Mouse (Mus musculus): ENCODE results near the gene Gpank1.

Gpank1 gene

DNA sequence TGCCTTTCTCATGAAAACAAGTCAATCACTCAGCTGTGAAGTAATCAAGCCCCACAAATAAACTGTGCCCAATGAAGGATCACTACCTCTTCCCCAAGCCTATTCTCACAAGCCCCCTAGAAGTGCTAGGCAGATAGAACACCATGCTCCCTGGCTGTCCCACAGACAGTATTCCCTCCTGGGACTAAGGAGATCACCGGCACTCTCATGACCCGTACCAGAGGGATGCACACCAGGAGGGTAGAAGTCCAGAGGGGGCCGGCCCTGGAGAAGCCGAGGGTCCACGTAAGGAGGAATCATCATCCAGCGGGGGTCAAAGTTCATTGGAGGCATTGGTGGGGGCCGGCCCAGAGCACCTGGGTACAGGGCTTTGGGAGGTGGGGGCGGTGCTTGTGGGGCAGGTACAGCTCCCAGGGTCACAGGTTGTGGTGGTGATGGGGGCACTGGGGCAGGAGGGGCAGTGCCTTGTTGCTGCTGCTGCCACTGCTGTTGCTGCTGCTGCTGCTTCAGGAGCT is 36.5 kb downstream of the Gpank1 start:
- in situ Hi-C loops (cut with MboI; ENCODE audit: low sequenced_read_pairs) = no loop called here

DNA sequence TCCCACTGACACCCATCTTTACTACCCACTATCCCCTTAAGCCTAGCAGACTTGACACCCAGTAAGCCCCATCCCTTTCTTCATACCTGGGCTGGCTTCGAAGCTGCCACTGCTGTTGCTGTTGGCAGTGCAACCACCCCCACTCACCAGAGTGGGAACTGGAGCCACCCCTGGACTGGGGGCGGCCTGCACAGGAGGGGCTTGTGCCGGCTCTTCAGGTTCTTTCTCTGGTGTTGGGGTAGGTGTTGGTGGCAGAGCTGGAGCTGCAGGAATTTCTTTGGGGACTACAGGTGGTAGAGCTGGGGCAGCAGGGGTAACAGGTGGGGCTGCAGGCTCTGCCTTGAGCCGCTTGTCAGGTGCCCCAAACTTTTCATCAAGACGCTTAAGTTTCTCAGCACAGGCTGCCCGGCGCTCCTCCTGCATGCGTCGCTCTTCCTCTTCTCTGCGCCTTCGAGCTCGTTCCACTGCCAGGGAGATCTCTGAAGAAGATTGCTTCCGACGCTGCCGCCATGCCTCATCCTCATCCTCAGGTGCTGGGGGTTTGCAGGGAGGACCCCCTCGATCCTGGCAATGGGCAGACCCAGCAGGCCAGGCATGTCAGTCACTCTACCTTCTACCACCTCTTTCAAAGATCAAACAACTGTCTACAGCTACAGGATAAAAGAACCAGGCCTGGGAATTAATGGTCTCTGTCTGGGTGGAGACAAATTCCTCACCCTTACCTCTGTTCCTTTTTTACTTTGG is 37.8 kb downstream of the Gpank1 start:
- in situ Hi-C loops (cut with MboI; ENCODE audit: low sequenced_read_pairs) = no loop called here

DNA sequence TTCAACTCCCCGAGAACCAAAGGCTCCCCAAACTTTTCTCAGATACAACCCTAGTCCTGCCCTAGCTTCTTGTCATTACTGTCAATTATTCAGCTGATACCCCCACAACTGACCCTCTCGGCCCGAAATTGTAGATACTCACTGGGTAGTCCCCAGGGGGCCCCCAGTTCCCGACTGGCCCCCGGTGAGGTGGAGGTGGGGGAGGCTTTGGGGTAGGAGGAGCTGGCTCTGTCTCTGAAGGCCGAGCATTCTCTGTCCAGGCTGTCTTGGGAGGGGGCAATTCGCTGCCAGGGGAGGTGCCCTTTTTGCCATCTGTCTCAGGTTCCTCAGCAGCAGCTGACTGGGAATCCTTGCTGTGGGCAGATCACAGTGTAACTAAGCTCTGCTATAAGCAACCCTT is 38.4 kb downstream of the Gpank1 start:
- in situ Hi-C loops (cut with MboI; ENCODE audit: low sequenced_read_pairs) = no loop called here

DNA sequence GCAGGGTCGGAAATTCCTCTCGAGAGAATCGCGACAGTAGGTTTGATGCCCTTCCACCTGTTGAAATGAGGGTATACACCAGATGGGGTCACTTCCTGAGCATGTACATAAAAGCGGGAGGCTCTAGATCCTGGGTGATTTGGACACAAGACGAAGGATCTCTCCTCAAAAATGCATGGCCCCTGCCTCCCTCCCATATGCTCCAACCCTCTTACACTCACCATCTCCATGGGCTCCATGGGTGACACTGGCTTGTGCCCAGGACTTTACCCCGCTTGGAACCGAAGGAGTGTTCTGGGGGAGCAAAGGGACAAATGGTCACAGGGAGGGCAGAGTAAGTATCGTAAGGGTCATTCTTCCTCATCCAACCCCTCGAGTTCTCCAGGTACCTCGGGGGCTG is 40.2 kb downstream of the Gpank1 start:
- in situ Hi-C loops (cut with MboI; ENCODE audit: low sequenced_read_pairs) = no loop called here

DNA sequence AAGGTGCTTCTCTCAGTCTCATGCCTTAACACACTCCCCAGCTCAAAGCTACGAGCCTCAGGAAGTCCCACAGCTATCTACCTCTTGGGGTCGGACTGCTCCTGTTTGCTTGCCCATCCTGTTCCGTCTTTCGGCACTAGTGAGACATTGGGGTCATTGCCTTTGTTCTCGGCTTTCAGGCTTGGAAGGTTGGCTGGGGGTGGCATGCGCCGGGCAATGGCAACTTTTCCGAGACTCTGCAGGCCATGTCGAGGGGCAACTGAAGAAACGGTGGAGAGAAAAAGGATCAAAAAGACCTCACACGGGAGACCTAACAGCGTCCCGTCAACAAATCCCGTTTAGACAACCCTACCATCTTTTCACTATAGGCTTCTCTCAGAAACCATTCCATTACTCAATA is 40.9 kb downstream of the Gpank1 start:
- in situ Hi-C loops (cut with MboI; ENCODE audit: low sequenced_read_pairs) = no loop called here

DNA sequence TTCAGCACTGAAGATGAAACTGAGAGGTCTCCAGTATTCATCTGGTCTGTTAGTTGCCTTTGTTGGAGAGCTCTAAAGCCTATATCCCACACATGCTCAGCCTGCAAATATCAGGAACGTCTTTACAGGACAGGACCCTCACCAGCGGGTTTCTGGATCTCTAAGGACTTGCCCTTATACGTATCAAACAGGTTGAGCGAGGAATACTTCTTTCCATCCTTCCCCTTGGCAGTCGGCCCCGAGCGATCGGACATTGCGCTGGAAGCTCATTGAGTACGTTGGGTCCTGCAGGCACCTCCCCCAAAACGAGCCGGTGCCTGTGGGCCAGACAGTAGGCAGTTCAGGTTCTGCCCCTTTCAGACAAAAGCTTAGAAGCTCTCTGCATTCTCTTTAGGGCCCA is 41.5 kb downstream of the Gpank1 start:
- in situ Hi-C loops (cut with MboI; ENCODE audit: low sequenced_read_pairs) = no loop called here

DNA sequence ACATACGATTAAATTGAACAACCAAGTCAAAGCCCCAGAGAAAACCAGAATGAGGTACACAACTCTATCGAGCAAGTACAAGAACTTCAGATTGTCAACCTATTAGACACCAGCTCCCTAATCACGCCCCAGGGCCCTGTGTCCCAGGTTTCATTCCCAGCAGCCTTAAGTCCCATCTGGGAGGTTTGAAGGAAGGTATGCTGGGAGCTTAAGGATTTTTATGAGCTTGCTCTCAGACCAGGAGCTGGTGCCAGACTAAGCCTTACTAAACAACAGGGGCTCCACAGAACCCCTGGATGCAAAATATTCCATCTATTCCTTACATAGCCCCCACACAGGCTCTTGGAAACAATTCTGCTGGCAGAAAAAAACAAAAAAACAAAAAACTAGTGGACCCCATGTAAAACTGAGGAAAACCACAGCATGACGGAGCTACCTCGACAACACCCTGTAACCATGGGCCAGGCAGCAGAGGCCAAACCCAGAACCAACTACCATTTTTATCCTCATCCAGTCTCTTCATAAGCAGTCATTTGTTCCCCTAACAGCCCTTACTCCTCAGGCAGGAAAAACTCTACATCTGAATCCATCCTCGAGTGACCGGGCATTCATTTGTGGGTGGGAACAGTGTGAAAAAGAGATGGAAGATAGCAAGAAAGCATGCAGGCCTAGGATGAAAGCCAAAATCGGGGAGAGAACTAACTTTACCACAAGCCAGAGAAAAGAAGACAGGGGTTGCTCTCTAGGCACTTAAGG is 42.2 kb downstream of the Gpank1 start:
- in situ Hi-C loops (cut with MboI; ENCODE audit: low sequenced_read_pairs) = no loop called here

DNA sequence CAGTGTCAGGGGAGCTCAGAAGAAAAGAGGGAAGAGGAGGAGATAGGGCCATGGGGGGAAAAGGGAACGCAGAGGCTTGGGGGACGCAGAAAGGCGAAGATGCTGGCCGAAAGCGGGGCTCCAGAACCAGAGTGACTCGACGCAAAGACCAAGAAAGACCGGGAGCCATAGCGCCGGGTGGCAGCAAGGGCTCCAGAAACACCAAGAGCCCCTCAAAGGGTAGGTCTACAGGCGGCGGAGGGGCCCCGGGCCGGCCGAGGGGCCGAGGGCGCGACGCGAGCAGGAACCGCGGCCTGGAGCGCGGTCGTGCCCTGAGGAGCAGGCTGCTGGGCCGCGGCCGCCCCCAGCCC is 42.9 kb downstream of the Gpank1 start:
- in situ Hi-C loops (cut with MboI; ENCODE audit: low sequenced_read_pairs) = no loop called here

DNA sequence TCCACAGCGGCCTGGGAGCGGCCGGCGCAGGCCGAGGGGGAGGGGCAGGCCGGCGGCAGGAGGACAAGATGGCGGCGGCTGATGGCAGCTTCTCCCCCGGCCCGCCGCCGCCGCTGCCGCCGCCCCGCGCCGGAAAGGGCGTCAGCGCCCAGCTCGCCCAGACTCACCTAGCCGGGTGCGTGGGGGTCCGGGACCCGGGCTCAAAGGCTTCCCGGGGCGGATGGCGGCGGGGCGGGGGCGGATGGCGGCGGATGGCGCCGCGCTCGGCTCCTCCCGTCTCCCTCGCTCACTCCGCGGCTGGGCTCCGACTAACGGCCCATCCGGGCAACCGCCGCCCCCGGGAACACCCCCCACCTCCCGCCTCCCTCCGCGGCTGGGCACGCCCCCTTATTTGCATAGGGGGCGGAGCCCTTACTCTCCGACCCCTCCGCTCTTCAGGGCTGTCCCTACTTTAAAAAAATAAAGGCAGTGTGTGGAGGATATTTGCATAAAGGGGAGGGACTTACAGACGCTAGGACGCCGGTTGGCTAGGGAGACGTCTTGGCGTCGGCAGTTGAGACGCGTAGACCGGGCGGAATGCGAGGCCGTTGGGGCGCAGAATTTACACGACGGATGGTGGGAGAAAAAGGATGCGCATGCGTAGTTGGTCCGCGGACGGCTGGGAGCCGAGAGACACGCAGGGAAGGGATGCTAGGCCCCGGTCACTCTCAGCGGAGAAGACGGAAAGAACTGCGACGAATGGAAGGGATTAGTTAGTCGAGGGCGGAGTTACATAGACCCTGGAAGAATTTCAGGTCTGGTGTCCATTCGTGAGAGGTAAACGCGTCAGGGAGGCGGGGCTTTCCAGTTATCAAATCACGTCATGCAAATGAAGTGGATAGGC is 43.6 kb downstream of the Gpank1 start, which contains the start of gene Prrc2a:
Prrc2a (minus strand) TSS at position 330 of the 883 bp plus-strand sequence.
- in situ Hi-C loops (cut with MboI; ENCODE audit: low sequenced_read_pairs) = loop anchor here (5.0 kb wide), 1 partner anchor 67 kb away; the partner anchor contains the start of gene Atp6v1g2

DNA sequence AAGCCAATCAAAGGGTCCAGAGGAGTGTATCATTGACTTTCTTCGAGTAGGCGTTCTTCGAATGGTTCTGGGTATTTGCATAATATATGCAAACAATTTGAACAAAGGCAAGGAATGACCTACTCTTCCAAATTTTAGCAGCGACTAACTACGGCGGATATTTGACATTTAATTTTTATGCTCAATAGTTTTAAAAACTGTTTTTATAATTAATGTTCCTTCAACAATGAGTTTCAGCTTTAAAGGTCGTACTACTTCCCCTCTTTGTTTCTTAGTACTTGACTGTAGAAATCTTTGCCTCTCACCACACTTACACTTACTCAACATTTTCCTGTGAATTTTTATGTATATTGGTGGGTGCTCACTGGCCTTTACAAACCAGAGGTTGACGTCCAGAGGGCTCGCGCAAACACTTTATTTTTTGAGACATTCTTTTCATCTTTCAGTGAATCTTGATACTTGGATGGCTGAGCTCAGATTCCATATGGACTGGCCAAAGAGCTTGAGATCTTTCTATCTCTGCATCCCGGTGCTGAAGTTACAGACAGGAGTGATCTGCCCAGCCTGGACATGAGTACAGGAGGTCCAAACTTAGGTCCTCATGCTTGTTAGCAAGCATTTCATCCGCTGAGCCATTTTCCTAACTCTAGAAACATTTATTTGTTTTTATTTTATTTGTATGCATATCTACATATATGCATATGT is 44.3 kb downstream of the Gpank1 start:
- in situ Hi-C loops (cut with MboI; ENCODE audit: low sequenced_read_pairs) = loop anchor here (5.0 kb wide), 1 partner anchor 67 kb away; the partner anchor contains the start of gene Atp6v1g2

DNA sequence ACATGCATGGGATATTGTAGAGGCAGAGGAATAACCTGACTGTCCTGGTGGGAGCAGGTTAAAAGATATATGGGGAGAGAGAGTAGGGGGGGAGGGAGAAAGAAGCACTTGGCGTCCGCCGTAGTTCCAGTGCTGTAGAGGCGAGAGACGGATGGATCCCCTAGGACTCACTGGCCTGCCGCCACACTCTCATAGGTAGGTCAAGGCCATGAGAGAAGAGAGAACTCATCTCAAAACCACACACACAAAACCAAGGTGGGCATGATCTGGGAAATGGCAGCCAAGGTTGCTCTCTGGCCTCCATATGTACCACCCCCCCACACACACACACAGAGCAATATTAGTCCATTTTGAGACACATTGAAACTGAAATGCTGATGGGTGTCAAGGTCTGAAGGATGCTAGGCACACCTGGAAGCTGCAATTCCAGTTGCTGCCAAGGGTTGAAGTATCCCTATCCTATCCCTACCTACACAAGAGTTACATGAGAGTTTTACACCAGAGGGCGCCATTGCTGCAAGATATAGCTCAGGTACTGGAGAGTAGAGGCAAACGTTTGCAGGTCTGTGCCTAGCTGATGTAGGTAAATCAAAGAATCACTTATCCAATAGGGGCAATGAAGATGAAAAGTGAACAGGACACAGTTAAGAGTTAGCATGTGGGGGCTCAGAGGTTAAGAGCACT is 45.2 kb downstream of the Gpank1 start:
- in situ Hi-C loops (cut with MboI; ENCODE audit: low sequenced_read_pairs) = loop anchor here (5.0 kb wide), 1 partner anchor 66 kb away; the partner anchor contains the start of gene Atp6v1g2

DNA sequence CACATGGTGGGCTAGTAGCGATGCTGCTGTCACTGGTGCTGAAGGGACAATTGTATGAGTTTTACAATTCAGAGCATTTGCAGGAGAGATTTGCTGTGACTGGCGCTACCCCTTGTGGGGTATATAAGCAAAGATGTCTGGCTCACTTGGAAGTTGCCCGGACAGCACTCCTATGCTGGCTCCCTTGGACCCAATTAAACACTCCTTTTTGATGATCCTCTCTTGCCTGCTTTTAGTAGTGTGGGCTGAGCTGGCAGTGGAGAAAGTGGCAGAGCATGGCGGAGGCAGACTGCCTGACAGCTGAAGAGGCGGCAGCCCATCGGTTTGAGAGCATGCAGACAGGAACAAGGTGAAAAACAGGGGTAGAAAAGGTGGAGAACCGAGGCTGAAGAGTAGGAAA is 46.5 kb downstream of the Gpank1 start:
- in situ Hi-C loops (cut with MboI; ENCODE audit: low sequenced_read_pairs) = loop anchor here (5.0 kb wide), 1 partner anchor 65 kb away; the partner anchor contains the start of gene Atp6v1g2

DNA sequence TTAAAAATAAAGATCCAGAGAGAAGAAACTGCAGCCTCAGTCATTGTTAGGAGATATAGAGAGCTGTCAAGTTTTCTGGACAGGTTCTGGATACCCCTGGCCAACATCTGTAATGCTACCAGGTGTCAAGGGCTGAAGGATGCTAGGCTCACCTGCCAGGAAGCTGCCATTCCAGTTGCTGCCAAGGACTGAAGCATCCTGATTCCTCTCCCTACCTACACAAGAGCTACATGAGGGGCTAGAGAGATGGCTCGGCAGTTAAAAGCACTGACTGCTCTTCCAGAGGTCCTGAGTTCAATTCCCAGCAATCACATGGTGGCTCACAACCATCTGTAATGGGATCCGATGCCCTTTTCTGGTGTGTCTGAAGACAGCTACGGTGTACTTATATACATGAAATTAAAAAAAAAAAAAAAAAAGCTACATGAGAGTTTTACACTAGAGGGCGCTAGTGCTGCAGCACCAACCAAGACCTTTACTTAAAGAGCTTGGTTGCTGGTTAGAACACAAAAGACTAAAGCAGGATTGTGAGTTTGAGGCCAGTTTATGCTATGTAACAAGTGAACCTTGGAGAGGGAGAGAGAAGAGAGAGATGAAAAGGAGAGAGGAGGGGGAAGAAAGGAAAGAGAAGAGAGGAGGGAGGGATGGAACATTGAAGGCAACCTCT is 47.4 kb downstream of the Gpank1 start:
- in situ Hi-C loops (cut with MboI; ENCODE audit: low sequenced_read_pairs) = loop anchor here (5.0 kb wide), 1 partner anchor 64 kb away; the partner anchor contains the start of gene Atp6v1g2

DNA sequence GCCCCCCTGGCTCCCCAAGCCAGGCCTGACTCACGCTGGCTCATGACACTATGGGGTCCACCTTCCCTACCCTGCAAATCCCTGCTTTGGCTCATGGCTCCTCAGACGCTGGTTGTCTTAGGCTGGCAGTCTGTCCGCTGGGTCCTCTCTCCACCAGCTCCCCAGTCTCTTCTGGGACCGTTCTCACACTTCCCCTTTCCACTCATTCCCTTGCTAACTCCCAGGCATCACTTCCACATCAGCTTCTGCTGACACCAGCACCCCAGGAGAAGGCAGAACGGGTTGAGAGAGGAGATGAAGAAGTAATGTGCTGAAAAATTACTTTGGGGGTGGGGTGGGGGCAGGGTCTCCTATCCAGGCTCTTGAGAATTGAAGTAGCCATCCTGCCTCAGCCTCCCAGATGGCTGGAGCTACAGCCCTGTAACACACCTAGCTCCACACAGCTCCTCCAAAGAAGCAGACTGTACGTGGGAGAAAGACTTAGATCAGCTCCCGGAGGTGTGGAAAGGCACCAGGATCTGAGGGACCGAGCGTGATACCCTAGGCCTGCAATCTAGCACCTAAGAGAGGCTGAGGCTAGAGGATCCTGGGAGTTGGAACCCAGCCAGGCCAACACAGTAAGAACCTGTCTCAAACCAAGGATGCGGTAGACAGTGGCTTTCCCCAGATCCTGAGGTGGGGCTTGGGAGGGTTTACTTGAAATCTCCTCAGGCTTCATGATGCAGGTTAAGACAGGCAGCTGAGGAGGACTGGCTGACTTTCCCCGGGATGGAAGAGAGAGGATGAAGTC is 51.4 kb downstream of the Gpank1 start:
- in situ Hi-C loops (cut with MboI; ENCODE audit: low sequenced_read_pairs) = no loop called here

DNA sequence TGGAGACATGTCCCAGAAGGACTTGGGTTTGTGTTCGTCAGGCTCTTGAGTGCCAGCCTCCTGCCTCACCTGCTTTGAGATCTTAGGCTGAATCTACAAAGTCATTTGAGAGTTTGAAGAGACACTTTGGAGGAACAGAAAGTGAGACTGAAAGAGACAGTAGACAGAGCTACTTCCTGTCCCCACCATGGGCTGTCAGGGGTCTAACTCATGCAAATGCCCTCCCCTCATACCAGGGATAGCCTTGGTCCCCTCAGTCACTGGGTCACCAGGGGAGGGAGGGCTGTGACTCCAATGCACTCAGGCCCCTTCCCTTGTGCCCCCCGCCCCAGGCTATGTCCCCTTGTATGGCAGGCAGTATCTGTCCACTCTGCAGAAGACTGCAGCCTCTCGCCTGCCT is 52.1 kb downstream of the Gpank1 start:
- in situ Hi-C loops (cut with MboI; ENCODE audit: low sequenced_read_pairs) = no loop called here
